Mouse (Mus musculus): ENCODE measurements around the gene Mxi1. TPM values are rescaled to one million over a fixed set of nuclear protein-coding genes. Genes with fewer than 3 reads are reported as not detected.

Gene Mxi1
- total and polyA plus RNA-seq, 2 experiments = 11.8 to 16.1 TPM

DNA sequence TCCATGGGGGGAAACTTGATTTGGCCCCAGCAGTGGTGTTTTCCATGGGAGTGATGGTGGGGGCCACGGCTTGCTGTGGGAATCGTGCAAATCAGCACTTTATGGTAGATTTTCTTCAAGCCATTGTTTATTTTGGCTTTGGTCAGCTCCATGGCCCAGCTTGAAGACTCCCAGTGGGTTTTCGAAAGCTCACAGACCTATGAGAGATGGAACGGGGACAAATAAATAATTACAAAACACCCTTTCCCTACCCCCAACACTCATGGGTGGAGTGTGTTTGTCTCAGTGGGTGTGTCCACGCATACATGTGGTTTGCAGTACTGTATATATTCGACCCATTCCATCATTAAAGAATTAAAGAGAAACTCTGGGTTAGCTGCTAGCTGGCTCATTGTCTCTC, 3.1 kb upstream of the Mxi1 start:
- H3K4me1 ChIP-seq (ENCODE audit: control insufficient read depth, insufficient read depth, low read length) = no peaks in the 10 kb centered on the region
- no peak for DNase-seq (ENCODE audit: extremely low read depth, low read depth, low spot score)
- no peaks in the 10 kb centered on the region for H3K27me3 ChIP-seq (ENCODE audit: control insufficient read depth, insufficient read depth, low read length)
- 38% methylated on average over 6 of the region's 6 CpGs for WGBS
- no peaks in the 10 kb centered on the region for H3K36me3 ChIP-seq (ENCODE audit: control insufficient read depth, insufficient read depth, low read length)
- H3K27ac ChIP-seq (replicated peaks; ENCODE audit: insufficient read depth, low read depth, low read length) = no peak overlapping the region
- H3K79me2 ChIP-seq (ENCODE audit: control insufficient read depth, insufficient read depth, low read length) = no peaks in the 10 kb centered on the region
- TF ChIP-seq POLR2A (IDR thresholded peaks at IDR 0.05; ENCODE audit: extremely low read depth, insufficient read depth, low read length) = no peak
- TF ChIP-seq CTCF (IDR thresholded peaks at IDR 0.05; ENCODE audit: low read depth, low read length) = no peak
- no peak overlapping the region for H3K9ac ChIP-seq (ENCODE audit: low read depth, low read length)
- no peak overlapping the region for H3K4me3 ChIP-seq (ENCODE audit: insufficient read depth, low read depth, low read length)

DNA sequence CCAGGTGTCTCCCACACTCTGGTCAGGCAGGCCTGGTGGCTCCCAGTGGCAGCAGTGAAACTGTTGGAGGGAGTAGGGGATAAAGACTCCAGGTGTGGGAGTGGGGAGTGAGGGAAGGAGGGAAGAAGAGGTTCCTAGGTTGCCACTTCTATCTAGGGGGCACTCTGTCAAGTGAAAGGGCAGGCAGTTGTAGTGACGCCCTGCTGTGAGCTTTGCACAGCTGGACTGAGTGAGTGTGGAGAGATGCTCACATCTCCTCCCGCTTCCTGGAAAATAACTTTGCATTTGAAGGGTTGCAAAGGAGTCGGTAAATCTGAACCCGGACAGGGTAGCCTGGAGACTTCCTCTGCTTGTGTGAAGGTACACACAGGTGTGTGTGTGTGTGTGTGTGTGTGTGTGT, 687 bp upstream of the Mxi1 start:
- H3K27ac ChIP-seq (replicated peaks; ENCODE audit: insufficient read depth, low read depth, low read length) = no peak overlapping the region
- no peaks in the 10 kb centered on the region for H3K27me3 ChIP-seq (ENCODE audit: control insufficient read depth, insufficient read depth, low read length)
- no peak for TF ChIP-seq CTCF (IDR thresholded peaks at IDR 0.05; ENCODE audit: low read depth, low read length)
- TF ChIP-seq POLR2A (IDR thresholded peaks at IDR 0.05; ENCODE audit: extremely low read depth, insufficient read depth, low read length) = no peak
- no peak overlapping the region for H3K9ac ChIP-seq (ENCODE audit: low read depth, low read length)
- H3K36me3 ChIP-seq (ENCODE audit: control insufficient read depth, insufficient read depth, low read length) = no peaks in the 10 kb centered on the region
- no peaks in the 10 kb centered on the region for H3K4me1 ChIP-seq (ENCODE audit: control insufficient read depth, insufficient read depth, low read length)
- WGBS = 65% methylated on average over 4 of the region's 4 CpGs
- H3K4me3 ChIP-seq (ENCODE audit: insufficient read depth, low read depth, low read length) = no peak overlapping the region
- no peak for DNase-seq (ENCODE audit: extremely low read depth, low read depth, low spot score)
- no peaks in the 10 kb centered on the region for H3K79me2 ChIP-seq (ENCODE audit: control insufficient read depth, insufficient read depth, low read length)

GRCm38 (mm10) chr19:53310771-53311523, 629 bp downstream of the Mxi1 start:
- Histone ChIP-seq H3K4me1 (ENCODE audit: control insufficient read depth, insufficient read depth, low read length) (no peaks in the 10 kb centered on the region), H3K27ac (replicated peaks; ENCODE audit: insufficient read depth, low read depth, low read length) (peak overlapping the region; percentile 6), H3K9ac (ENCODE audit: low read depth, low read length) (peak overlapping the region; percentile 84), H3K4me3 (ENCODE audit: insufficient read depth, low read depth, low read length) (peak overlapping the region; percentile 89), H3K36me3 (ENCODE audit: control insufficient read depth, insufficient read depth, low read length) (no peaks in the 10 kb centered on the region), H3K79me2 (ENCODE audit: control insufficient read depth, insufficient read depth, low read length) (peaks cover 7% of the 10 kb centered on the region; the same call in 1 of the 2 replicates), H3K27me3 (ENCODE audit: control insufficient read depth, insufficient read depth, low read length) (no peaks in the 10 kb centered on the region)
- TF ChIP-seq POLR2A (IDR thresholded peaks at IDR 0.05; ENCODE audit: extremely low read depth, insufficient read depth, low read length) = no peak
- no peak for TF ChIP-seq CTCF (IDR thresholded peaks at IDR 0.05; ENCODE audit: low read depth, low read length)
- DNase-seq (ENCODE audit: extremely low read depth, low read depth, low spot score) = peak; percentile 41
- WGBS = under 1% methylated on average over 47 of the region's 48 CpGs

- Histone ChIP-seq H3K27ac (replicated peaks; ENCODE audit: insufficient read depth, low read depth, low read length) (peak overlapping the region; percentile 94), H3K36me3 (ENCODE audit: control insufficient read depth, insufficient read depth, low read length) (no peaks in the 10 kb centered on the region), H3K4me3 (ENCODE audit: insufficient read depth, low read depth, low read length) (peak overlapping the region; percentile 89), H3K79me2 (ENCODE audit: control insufficient read depth, insufficient read depth, low read length) (peaks cover 7% of the 10 kb centered on the region; the same call in 1 of the 2 replicates), H3K4me1 (ENCODE audit: control insufficient read depth, insufficient read depth, low read length) (no peaks in the 10 kb centered on the region), H3K27me3 (ENCODE audit: control insufficient read depth, insufficient read depth, low read length) (no peaks in the 10 kb centered on the region), H3K9ac (ENCODE audit: low read depth, low read length) (peak overlapping the region; percentile 84)
- 0% methylated on average over 37 of the region's 37 CpGs for WGBS
- TF ChIP-seq CTCF (IDR thresholded peaks at IDR 0.05; ENCODE audit: low read depth, low read length) (no peak), POLR2A (IDR thresholded peaks at IDR 0.05; ENCODE audit: extremely low read depth, insufficient read depth, low read length) (no peak)
- DNase-seq (ENCODE audit: extremely low read depth, low read depth, low spot score) = peak; percentile 37
These were observed 1.4 kb downstream of the Mxi1 start for GRCm38 (mm10) chr19:53311524-53312335.

GRCm38 (mm10) chr19:53312336-53312871, 2.1 kb downstream of the Mxi1 start:
- under 1% methylated on average over 26 of the region's 26 CpGs for WGBS
- H3K4me1 ChIP-seq (ENCODE audit: control insufficient read depth, insufficient read depth, low read length) = no peaks in the 10 kb centered on the region
- no peaks in the 10 kb centered on the region for H3K36me3 ChIP-seq (ENCODE audit: control insufficient read depth, insufficient read depth, low read length)
- H3K79me2 ChIP-seq (ENCODE audit: control insufficient read depth, insufficient read depth, low read length) = peaks cover 7% of the 10 kb centered on the region; the same call in 1 of the 2 replicates
- TF ChIP-seq POLR2A (IDR thresholded peaks at IDR 0.05; ENCODE audit: extremely low read depth, insufficient read depth, low read length) (0 out of 2 replicates have a peak, but pooled peaks have one; percentile 30), CTCF (IDR thresholded peaks at IDR 0.05; ENCODE audit: low read depth, low read length) (no peak)
- peak overlapping the region; percentile 94 for H3K27ac ChIP-seq (replicated peaks; ENCODE audit: insufficient read depth, low read depth, low read length)
- peak overlapping the region; percentile 84 for H3K9ac ChIP-seq (ENCODE audit: low read depth, low read length)
- H3K27me3 ChIP-seq (ENCODE audit: control insufficient read depth, insufficient read depth, low read length) = no peaks in the 10 kb centered on the region
- H3K4me3 ChIP-seq (ENCODE audit: insufficient read depth, low read depth, low read length) = peak overlapping the region; percentile 83
- peak; percentile 54 for DNase-seq (ENCODE audit: extremely low read depth, low read depth, low spot score)
